Mouse (Mus musculus) thymus, adult 18-20 months (tissue): ENCODE data around the gene Gm17622.

Source experiments
- DNase-seq, 2 experiments: peaks; one replicate each; pipeline ENCODE4 v3.0.0; 2022; ENCODE audit warnings: mixed read lengths in 2 of 2

Gm17622 gene

GRCm38 (mm10) chr13:96490433-96490832 is at the start of gene Gm17622:
Gene Gm17622 (plus strand): TSS chr13:96490733.
- DNase-seq: no peak

- DNase-seq: no peak
These were observed 40.2 kb upstream of the Gm17622 start for GRCm38 (mm10) chr13:96450205-96450856.

GRCm38 (mm10) chr13:96450869-96451268 is 39.7 kb upstream of the Gm17622 start:
- DNase-seq: no peak

- no peak for DNase-seq
These were observed 39.0 kb upstream of the Gm17622 start for GRCm38 (mm10) chr13:96451386-96452140.

- DNase-seq: no peak
These were observed 37.9 kb upstream of the Gm17622 start for GRCm38 (mm10) chr13:96452621-96453020.

GRCm38 (mm10) chr13:96454288-96454687 is 36.2 kb upstream of the Gm17622 start:
- DNase-seq: no peak

- DNase-seq: no peak
These were observed 33.0 kb upstream of the Gm17622 start for GRCm38 (mm10) chr13:96457566-96457965.

GRCm38 (mm10) chr13:96458018-96458417 is 32.5 kb upstream of the Gm17622 start:
- no peak for DNase-seq

- no peak for DNase-seq
These were observed 31.9 kb upstream of the Gm17622 start for GRCm38 (mm10) chr13:96458606-96459005.

- DNase-seq: no peak
These were observed 27.9 kb upstream of the Gm17622 start for GRCm38 (mm10) chr13:96462644-96463043.

- no peak for DNase-seq
These were observed 25.2 kb upstream of the Gm17622 start for GRCm38 (mm10) chr13:96465315-96465714.

GRCm38 (mm10) chr13:96468678-96469077 is 21.9 kb upstream of the Gm17622 start:
- no peak for DNase-seq

GRCm38 (mm10) chr13:96470556-96470955 is 20.0 kb upstream of the Gm17622 start:
- DNase-seq: no peak

- no peak for DNase-seq
These were observed 19.6 kb upstream of the Gm17622 start, which contains the start of gene Ankdd1b for GRCm38 (mm10) chr13:96470957-96471356. Gene Ankdd1b (minus strand): TSS chr13:96471198.

GRCm38 (mm10) chr13:96477226-96477625 is 13.3 kb upstream of the Gm17622 start:
- DNase-seq: no peak

- DNase-seq: no peak
These were observed 11.5 kb upstream of the Gm17622 start for GRCm38 (mm10) chr13:96478991-96479390.

GRCm38 (mm10) chr13:96487230-96487629 is 3.3 kb upstream of the Gm17622 start:
- no peak for DNase-seq

GRCm38 (mm10) chr13:96487968-96488367 is 2.6 kb upstream of the Gm17622 start:
- no peak for DNase-seq

- no peak for DNase-seq
These were observed 6.1 kb downstream of the Gm17622 start for GRCm38 (mm10) chr13:96496630-96497029.

- no peak for DNase-seq
These were observed 9.4 kb downstream of the Gm17622 start for GRCm38 (mm10) chr13:96499891-96500290.

- no peak for DNase-seq
These were observed 15.1 kb downstream of the Gm17622 start for GRCm38 (mm10) chr13:96505661-96506060.

GRCm38 (mm10) chr13:96506313-96506712 is 15.8 kb downstream of the Gm17622 start:
- DNase-seq: no peak

GRCm38 (mm10) chr13:96507541-96507940 is 17.0 kb downstream of the Gm17622 start:
- no peak for DNase-seq

GRCm38 (mm10) chr13:96510635-96511034 is 20.1 kb downstream of the Gm17622 start:
- peak in 1 of 2 experiments; percentile 16 for DNase-seq
